Mouse (Mus musculus): ENCODE results near the gene Aldh9a1.

Gene Aldh9a1

GRCm38 (mm10) chr1:167350597-167351415, 1.0 kb downstream of the Aldh9a1 start:
- no peak for DNase-seq (ENCODE audit: low spot score)

GRCm38 (mm10) chr1:167352403-167352802, 2.6 kb downstream of the Aldh9a1 start:
- no peak for DNase-seq (ENCODE audit: low spot score)

- no peak for DNase-seq (ENCODE audit: low spot score)
Observed at GRCm38 (mm10) chr1:167357387-167357786, 7.6 kb downstream of the Aldh9a1 start.

- DNase-seq (ENCODE audit: low spot score), result no peak
Observed at GRCm38 (mm10) chr1:167358731-167359130, 8.9 kb downstream of the Aldh9a1 start.

- DNase-seq (ENCODE audit: low spot score), result no peak
Observed at GRCm38 (mm10) chr1:167360268-167360667, 10.5 kb downstream of the Aldh9a1 start.

- no peak for DNase-seq (ENCODE audit: low spot score)
Observed at GRCm38 (mm10) chr1:167362819-167363218, 13.0 kb downstream of the Aldh9a1 start.

GRCm38 (mm10) chr1:167363322-167363721, 13.5 kb downstream of the Aldh9a1 start:
- no peak for DNase-seq (ENCODE audit: low spot score)

- no peak for DNase-seq (ENCODE audit: low spot score)
Observed at GRCm38 (mm10) chr1:167365808-167366207, 16.0 kb downstream of the Aldh9a1 start.

GRCm38 (mm10) chr1:167366621-167367020, 16.8 kb downstream of the Aldh9a1 start:
- no peak for DNase-seq (ENCODE audit: low spot score)

- no peak for DNase-seq (ENCODE audit: low spot score)
Observed at GRCm38 (mm10) chr1:167368018-167368417, 18.2 kb downstream of the Aldh9a1 start.

- DNase-seq (ENCODE audit: low spot score), result no peak
Observed at GRCm38 (mm10) chr1:167368513-167368912, 18.7 kb downstream of the Aldh9a1 start.

GRCm38 (mm10) chr1:167369905-167370304, 20.1 kb downstream of the Aldh9a1 start:
- DNase-seq (ENCODE audit: low spot score), result peak; percentile 45

- no peak for DNase-seq (ENCODE audit: low spot score)
Observed at GRCm38 (mm10) chr1:167372739-167373138, 22.9 kb downstream of the Aldh9a1 start.

- no peak for DNase-seq (ENCODE audit: low spot score)
Observed at GRCm38 (mm10) chr1:167374003-167374784, 24.4 kb downstream of the Aldh9a1 start.

- no peak for DNase-seq (ENCODE audit: low spot score)
Observed at GRCm38 (mm10) chr1:167374942-167375341, 25.2 kb downstream of the Aldh9a1 start.

GRCm38 (mm10) chr1:167378019-167378418, 28.2 kb downstream of the Aldh9a1 start:
- no peak for DNase-seq (ENCODE audit: low spot score)

- DNase-seq (ENCODE audit: low spot score), result no peak
Observed at GRCm38 (mm10) chr1:167379751-167380150, 30.0 kb downstream of the Aldh9a1 start.

- no peak for DNase-seq (ENCODE audit: low spot score)
Observed at GRCm38 (mm10) chr1:167380223-167380622, 30.4 kb downstream of the Aldh9a1 start.

- no peak for DNase-seq (ENCODE audit: low spot score)
Observed at GRCm38 (mm10) chr1:167381050-167382015, 31.5 kb downstream of the Aldh9a1 start.

- no peak for DNase-seq (ENCODE audit: low spot score)
Observed at GRCm38 (mm10) chr1:167382316-167382715, 32.5 kb downstream of the Aldh9a1 start.

- no peak for DNase-seq (ENCODE audit: low spot score)
Observed at GRCm38 (mm10) chr1:167382763-167383162, 33.0 kb downstream of the Aldh9a1 start.

GRCm38 (mm10) chr1:167383178-167383577, 33.4 kb downstream of the Aldh9a1 start:
- no peak for DNase-seq (ENCODE audit: low spot score)

All from ovary, postnatal 10 days (tissue).